Mouse (Mus musculus) inflammation-experienced regulatory T-cells, adult 6 months (primary cell): ENCODE results near the gene 1110051M20Rik. TPM values are rescaled to one million over a fixed set of nuclear protein-coding genes. Genes with fewer than 3 reads are reported as not detected.

Source experiments
- ATAC-seq: one replicate; pipeline ENCODE4 v1.8.0; 2017
- polyA plus RNA-seq, 3 experiments: library from polyadenylated mRNA; unstranded; fragments of 100-300 nt; shearing (Covaris generic); gene quantifications; one replicate each; pipeline ENCODE4 v1.2.1; 2017

The 1110051M20Rik gene
- polyA plus RNA-seq, 3 experiments from 2014 or later = 21.0 to 50.3 (median 48.7) TPM

DNA sequence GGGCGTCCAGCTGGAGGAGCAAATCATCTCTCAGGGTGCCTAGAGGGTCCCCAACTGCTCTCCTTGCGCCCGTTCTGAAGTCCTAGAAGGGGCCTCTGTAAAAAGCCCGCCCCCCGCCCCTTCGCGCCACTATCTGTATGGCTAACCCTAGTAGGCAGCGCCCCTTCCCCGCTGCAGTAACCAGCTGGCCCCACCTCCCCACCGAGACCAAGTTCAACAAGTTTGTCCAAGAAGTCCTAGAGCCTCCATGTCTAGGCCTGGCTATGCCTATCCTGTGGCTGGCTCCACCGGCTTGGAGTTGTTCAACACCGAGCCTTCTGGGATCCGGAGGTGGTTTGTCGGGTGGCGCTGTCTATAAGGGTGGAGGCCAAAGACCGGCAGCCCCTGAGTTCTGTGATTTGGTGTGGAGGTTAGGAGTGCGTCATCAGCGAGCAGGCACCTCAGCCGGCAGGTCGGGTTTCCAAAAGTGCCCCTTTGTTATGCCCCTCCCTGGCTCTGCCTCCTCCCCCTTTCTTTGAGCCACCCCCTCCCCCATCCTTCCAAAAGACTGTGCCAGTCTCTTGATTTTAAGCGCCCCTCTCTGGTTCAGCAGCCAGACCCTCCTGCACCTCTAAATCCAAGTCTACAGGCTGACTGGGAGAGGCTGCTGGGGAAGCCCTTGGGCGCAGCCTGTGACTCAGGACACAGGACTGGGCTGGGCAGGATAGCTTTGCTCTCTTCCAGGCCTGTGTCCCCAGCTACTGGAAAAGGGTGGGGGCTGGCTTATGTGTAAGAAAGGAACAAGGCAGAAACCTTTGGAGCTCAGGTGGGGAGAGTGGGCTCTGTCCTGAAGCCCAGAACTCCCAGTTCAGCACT, 187.2 kb downstream of the 1110051M20Rik start:
- peak; percentile 34 for ATAC-seq

DNA sequence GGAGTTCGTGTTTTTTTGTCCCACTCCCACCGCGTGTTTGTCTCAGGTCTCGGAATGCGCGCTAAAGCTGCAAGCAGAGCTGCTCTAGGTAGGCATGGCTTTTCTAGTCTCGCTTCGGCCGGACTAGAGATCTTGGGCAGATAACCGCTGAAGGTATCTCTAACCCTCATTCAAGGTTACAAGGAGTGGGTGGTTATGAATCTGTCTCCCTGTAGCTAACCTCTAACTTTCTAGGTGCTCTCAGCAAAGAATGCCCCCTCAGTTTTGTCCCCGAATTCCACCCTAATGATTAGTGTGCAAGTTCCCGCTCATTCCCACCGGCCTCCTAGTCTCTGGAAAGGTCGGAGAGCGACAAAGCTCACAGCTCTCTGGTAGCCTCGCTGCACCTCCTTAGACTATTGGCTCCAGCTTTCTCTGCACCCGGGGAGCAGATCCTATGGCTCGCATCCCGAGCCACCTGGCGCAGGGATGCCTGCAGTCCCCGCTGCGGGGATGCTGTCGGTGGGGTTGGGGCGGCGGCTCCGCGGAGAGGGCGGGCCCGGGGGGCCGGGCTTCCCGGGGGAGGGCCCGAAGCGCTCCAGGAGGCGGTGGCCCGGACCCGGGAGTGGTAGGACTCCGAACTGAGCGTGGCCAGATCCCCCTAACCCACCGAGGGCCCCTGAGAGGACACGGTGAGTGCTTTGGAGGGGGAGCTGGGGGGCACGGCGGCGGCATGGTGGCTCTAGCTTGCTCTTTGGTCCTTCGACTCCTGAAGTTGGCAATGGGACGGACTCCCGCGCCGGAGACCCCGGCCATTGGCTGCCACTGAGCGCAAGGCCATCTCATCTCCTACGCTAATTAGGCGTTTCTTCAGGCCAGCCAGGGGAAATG, 188.0 kb downstream of the 1110051M20Rik start:
- peak; percentile 75 for ATAC-seq

GRCm38 (mm10) chr2:91255661-91256150, 188.8 kb downstream of the 1110051M20Rik start, which contains the start of gene Pacsin3:
Gene Pacsin3, plus strand, starts transcription at chr2:91255954.
- peak; percentile 8 for ATAC-seq

GRCm38 (mm10) chr2:91254725-91255380, 189.7 kb downstream of the 1110051M20Rik start:
- no peak for ATAC-seq

GRCm38 (mm10) chr2:91252512-91252911, 192.0 kb downstream of the 1110051M20Rik start:
- ATAC-seq = no peak

GRCm38 (mm10) chr2:91252001-91252400, 192.5 kb downstream of the 1110051M20Rik start:
- no peak for ATAC-seq

DNA sequence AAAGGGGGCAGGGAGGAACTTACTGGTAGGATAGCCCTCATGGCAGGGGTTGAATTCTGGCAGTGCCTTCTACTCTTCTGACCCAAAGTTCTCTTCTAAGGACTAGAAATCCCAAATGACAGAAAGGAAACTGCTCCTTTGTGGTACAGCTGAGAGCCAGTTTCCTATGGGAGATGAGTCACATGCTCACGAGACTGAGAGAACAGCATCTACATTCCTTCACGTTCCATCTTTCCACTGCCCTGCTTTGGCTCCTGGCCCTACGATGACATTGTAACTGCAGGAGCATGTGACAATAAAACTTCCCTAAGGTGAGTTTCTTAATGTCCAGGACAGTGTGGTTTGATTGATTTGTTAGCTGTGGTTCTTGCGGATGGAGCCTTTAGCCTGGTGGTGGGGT, 196.1 kb downstream of the 1110051M20Rik start:
- ATAC-seq = no peak

GRCm38 (mm10) chr2:91244557-91245228, 199.8 kb downstream of the 1110051M20Rik start:
- ATAC-seq = no peak

- no peak for ATAC-seq
Measured at GRCm38 (mm10) chr2:91243416-91243815, 201.1 kb downstream of the 1110051M20Rik start.

DNA sequence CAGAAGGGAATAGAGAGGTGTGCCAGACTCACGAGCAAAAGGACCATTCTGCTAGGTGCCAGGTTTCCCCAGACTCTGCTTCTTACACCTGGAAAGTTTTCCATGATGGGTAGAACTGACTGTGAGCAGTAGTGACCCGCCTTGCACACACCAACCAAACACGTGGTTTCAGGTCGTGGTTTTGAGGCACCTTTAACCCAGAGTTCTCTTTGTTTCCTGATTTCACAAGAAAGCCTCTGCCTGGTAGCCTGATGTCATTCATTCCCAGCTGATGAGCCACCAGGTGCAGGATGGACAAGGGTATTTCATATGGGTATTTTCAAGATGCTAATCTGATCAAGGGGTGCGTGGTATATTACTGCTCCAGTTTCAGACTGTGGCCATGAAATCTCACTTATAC, 202.0 kb downstream of the 1110051M20Rik start:
- no peak for ATAC-seq

- ATAC-seq = peak; percentile 14
Measured at GRCm38 (mm10) chr2:91237511-91238080, 206.9 kb downstream of the 1110051M20Rik start.

- peak; percentile 92 for ATAC-seq
Measured at GRCm38 (mm10) chr2:91236601-91237510, 207.6 kb downstream of the 1110051M20Rik start, which contains the start of gene Ddb2. Gene Ddb2, minus strand, starts transcription at chr2:91236982.

GRCm38 (mm10) chr2:91229735-91230134, 214.8 kb downstream of the 1110051M20Rik start:
- no peak for ATAC-seq

Other genes starting within 250 kb of the 1110051M20Rik start
- 1 to 10 TPM in 2 of 3 experiments, under 1 TPM in 1; 0.33 to 2.8 (median 1.4) TPM for gene Nr1h3, start 241.9 kb downstream of the 1110051M20Rik start, polyA plus RNA-seq
- gene Acp2, start 241.8 kb downstream of the 1110051M20Rik start, polyA plus RNA-seq = 10 to 100 TPM; 13.3 to 18.2 (median 15.0) TPM
- 10 to 100 TPM; 56.2 to 82.8 (median 75.2) TPM for gene Ddb2, start 207.7 kb downstream of the 1110051M20Rik start, polyA plus RNA-seq
- under 1 TPM in 1 of 3 experiments, not detected in 2; 0.98 TPM for gene Pacsin3, start 188.8 kb downstream of the 1110051M20Rik start, polyA plus RNA-seq
- gene Arfgap2, start 179.7 kb downstream of the 1110051M20Rik start, polyA plus RNA-seq = 10 to 100 TPM; 73.7 to 97.8 (median 96.2) TPM
- gene Lrp4, start 12.8 kb upstream of the 1110051M20Rik start, polyA plus RNA-seq = under 1 TPM in 2 of 3 experiments, not detected in 1; 0.13 to 0.17 TPM
- gene Ckap5, start 82.1 kb upstream of the 1110051M20Rik start, polyA plus RNA-seq = 10 to 100 TPM; 47.0 to 82.9 (median 47.1) TPM
- gene F2, start 191.7 kb upstream of the 1110051M20Rik start, polyA plus RNA-seq = under 1 TPM in 1 of 3 experiments, not detected in 2; 0.24 TPM
- gene Zfp408, start 205.1 kb upstream of the 1110051M20Rik start, polyA plus RNA-seq = 10 to 100 TPM in 2 of 3 experiments, 1 to 10 TPM in 1; 5.6 to 16.3 (median 12.4) TPM
- gene Arhgap1, start 205.2 kb upstream of the 1110051M20Rik start, polyA plus RNA-seq = 100 to 1,000 TPM; 133 to 161 (median 149) TPM